Comparison of ENCODE assay signal across 8 mouse cellular contexts in genomic region chr16:49278478-49278877, GRCm38 (mm10).
DNase-seq lines count a peak whose midpoint lies in the region; ATAC-seq lines count a peak whose summit lies in the region.

No protein-coding gene starts in this region.

- H3K4me3 ChIP-seq in limb, embryonic 11.5 days (ENCODE audit: low read depth, low read length) = no peak overlapping the region

- no peaks in the 10 kb centered on the region for H3K36me3 ChIP-seq in limb, embryonic 11.5 days (ENCODE audit: control insufficient read depth, insufficient read depth, low read length)

- 7% methylated on average over 2 of the region's 2 CpGs for WGBS in limb, embryonic 11.5 days

- no peaks in the 10 kb centered on the region for H3K27me3 ChIP-seq in limb, embryonic 11.5 days (ENCODE audit: control insufficient read depth, insufficient read depth, low read length)

- H3K27ac ChIP-seq in limb, embryonic 11.5 days (replicated peaks; ENCODE audit: low read depth, low read length) = no peak overlapping the region

- no peaks in the 10 kb centered on the region for H3K9me3 ChIP-seq in limb, embryonic 11.5 days (ENCODE audit: control insufficient read depth, low read length)

- DNase-seq in 416B (ENCODE audit: low read depth) (peak; percentile 77), WW6 (ENCODE audit: low read depth, low spot score) (peak; percentile 22)
- DNase-seq in cerebellum, postnatal 14 days = peak; percentile 90 to 93
- DNase-seq in gastrocnemius, adult 18-20 months (ENCODE audit: low spot score) = peak; percentile 54
- peak; percentile 36 for DNase-seq in kidney, adult 18-20 months
- peak; percentile 83 for DNase-seq in limb, embryonic 11.5 days (ENCODE audit: low spot score)
- peak; percentile 32 to 51 for DNase-seq in natural killer cell, adult 2 months (ENCODE audit: low spot score in 2 of 2)
- peak; percentile 24 for DNase-seq in telencephalon, adult 2 months (ENCODE audit: low read depth, low spot score)

- H3K9ac ChIP-seq in limb, embryonic 11.5 days (ENCODE audit: low read length) = no peak overlapping the region

- peak; percentile 47; the same call in 1 of the 2 replicates for ATAC-seq in limb, embryonic 11.5 days (ENCODE audit: insufficient number of reproducible peaks, low FRiP score, low TSS enrichment, low read depth)

- no peak overlapping the region for H3K4me2 ChIP-seq in limb, embryonic 11.5 days (ENCODE audit: low read depth, severe bottlenecking)

- no peaks in the 10 kb centered on the region for H3K4me1 ChIP-seq in limb, embryonic 11.5 days (ENCODE audit: control insufficient read depth, insufficient read depth, low read length)

Comparison
In these comparisons a context has a peak if more than half of its experiments do, and no peak if none do; other contexts are left out.
1. DNase-seq: peak in every context shown above with its lines; median percentile 92 in cerebellum, postnatal 14 days; 83 in limb, embryonic 11.5 days; 77 in 416B; 54 in gastrocnemius, adult 18-20 months; 42 in natural killer cell, adult 2 months; 36 in kidney, adult 18-20 months; 24 in telencephalon, adult 2 months; 22 in WW6.